Mouse (Mus musculus): Measurements from ENCODE around the gene Tbrg4.
A peak's percentile ranks its signal among the peaks of the same experiment; 100 is the strongest.

Gene Tbrg4

GRCm38 (mm10) chr11:6623704-6624103 lies 2.2 kb downstream of the Tbrg4 start:
- DNase-seq (ENCODE audit: low read depth, low spot score): no peak

GRCm38 (mm10) chr11:6615250-6616205 lies 10.3 kb downstream of the Tbrg4 start:
- DNase-seq (ENCODE audit: low read depth, low spot score): no peak

GRCm38 (mm10) chr11:6605491-6606399 lies 20.1 kb downstream of the Tbrg4 start, which contains the start of gene Nacad:
Nacad (minus strand) TSS chr11:6606053.
- DNase-seq (ENCODE audit: low read depth, low spot score): peak; percentile 71

GRCm38 (mm10) chr11:6605021-6605481 lies 20.8 kb downstream of the Tbrg4 start:
- no peak for DNase-seq (ENCODE audit: low read depth, low spot score)

GRCm38 (mm10) chr11:6604604-6604936 lies 21.3 kb downstream of the Tbrg4 start:
- DNase-seq (ENCODE audit: low read depth, low spot score): no peak

GRCm38 (mm10) chr11:6603887-6604603 lies 21.8 kb downstream of the Tbrg4 start:
- no peak for DNase-seq (ENCODE audit: low read depth, low spot score)

- no peak for DNase-seq (ENCODE audit: low read depth, low spot score)
Measured at GRCm38 (mm10) chr11:6603224-6603623, 22.6 kb downstream of the Tbrg4 start.

GRCm38 (mm10) chr11:6602662-6603061 lies 23.2 kb downstream of the Tbrg4 start:
- DNase-seq (ENCODE audit: low read depth, low spot score): no peak

GRCm38 (mm10) chr11:6601649-6602480 lies 24.0 kb downstream of the Tbrg4 start:
- DNase-seq (ENCODE audit: low read depth, low spot score): no peak

- no peak for DNase-seq (ENCODE audit: low read depth, low spot score)
Measured at GRCm38 (mm10) chr11:6600284-6600944, 25.5 kb downstream of the Tbrg4 start.

GRCm38 (mm10) chr11:6599831-6600230 lies 26.0 kb downstream of the Tbrg4 start:
- DNase-seq (ENCODE audit: low read depth, low spot score): no peak

- no peak for DNase-seq (ENCODE audit: low read depth, low spot score)
Measured at GRCm38 (mm10) chr11:6599011-6599681, 26.7 kb downstream of the Tbrg4 start.

GRCm38 (mm10) chr11:6598191-6598889 lies 27.5 kb downstream of the Tbrg4 start:
- DNase-seq (ENCODE audit: low read depth, low spot score): no peak

- DNase-seq (ENCODE audit: low read depth, low spot score): no peak
Measured at GRCm38 (mm10) chr11:6597523-6597922, 28.3 kb downstream of the Tbrg4 start.

GRCm38 (mm10) chr11:6596616-6597015 lies 29.3 kb downstream of the Tbrg4 start:
- DNase-seq (ENCODE audit: low read depth, low spot score): no peak

GRCm38 (mm10) chr11:6596205-6596604 lies 29.7 kb downstream of the Tbrg4 start:
- no peak for DNase-seq (ENCODE audit: low read depth, low spot score)

- DNase-seq (ENCODE audit: low read depth, low spot score): no peak
Measured at GRCm38 (mm10) chr11:6595339-6595738, 30.5 kb downstream of the Tbrg4 start.

GRCm38 (mm10) chr11:6594845-6595244 lies 31.0 kb downstream of the Tbrg4 start:
- no peak for DNase-seq (ENCODE audit: low read depth, low spot score)

- no peak for DNase-seq (ENCODE audit: low read depth, low spot score)
Measured at GRCm38 (mm10) chr11:6593406-6593805, 32.5 kb downstream of the Tbrg4 start.

All from retina, postnatal 7 days (tissue).